Mouse (Mus musculus) myocyte (in vitro differentiated cells): ENCODE data around the gene Ppp1r36.

Experiments
- CEBPB ChIP-seq: IDR thresholded peaks from 2 replicates; pipeline ENCODE4 v1.6.1; 2011; ENCODE audit warnings: mild to moderate bottlenecking, moderate library complexity; ENCODE audit not compliant: poor library complexity, insufficient read depth, severe bottlenecking
- E2F4 ChIP-seq: IDR thresholded peaks from one replicate; pipeline ENCODE4 v1.6.1; 2011; ENCODE audit warnings: mild to moderate bottlenecking, control low read depth, moderate library complexity; ENCODE audit not compliant: insufficient read depth
- MAX ChIP-seq: IDR thresholded peaks from one replicate; pipeline ENCODE4 v1.6.1; 2011; ENCODE audit warnings: low read depth, mild to moderate bottlenecking, control low read depth
- MYOG ChIP-seq, 3 experiments: IDR thresholded peaks; one replicate each; pipeline ENCODE4 v1.6.1; 2011; ENCODE audit warnings: control low read depth in 2 of 3, low read depth in 2 of 3, mild to moderate bottlenecking in 2 of 3; ENCODE audit not compliant: insufficient read length in 2 of 3, control insufficient read depth in 1 of 3, insufficient read depth in 1 of 3
- POLR2A ChIP-seq: IDR thresholded peaks from one replicate; pipeline ENCODE4 v1.6.1; 2011; ENCODE audit warnings: low read depth, mild to moderate bottlenecking, control low read depth, moderate library complexity; ENCODE audit not compliant: insufficient read length
- POLR2AphosphoS2 ChIP-seq: IDR thresholded peaks from one replicate; pipeline ENCODE4 v1.6.1; 2011; ENCODE audit warnings: low read depth, control low read depth; ENCODE audit not compliant: insufficient read length
- REST ChIP-seq: IDR thresholded peaks from one replicate; pipeline ENCODE4 v1.6.1; 2011; ENCODE audit warnings: mild to moderate bottlenecking, control low read depth, moderate library complexity; ENCODE audit not compliant: insufficient read depth, insufficient read length
- TCF12 ChIP-seq: IDR thresholded peaks from one replicate; pipeline ENCODE4 v1.6.1; 2011; ENCODE audit warnings: mild to moderate bottlenecking, control low read depth; ENCODE audit not compliant: poor library complexity, insufficient read depth, severe bottlenecking
- TCF3 ChIP-seq: IDR thresholded peaks from one replicate; pipeline ENCODE4 v1.6.1; 2011; ENCODE audit warnings: low read depth, control low read depth; ENCODE audit not compliant: insufficient read length
- USF1 ChIP-seq: IDR thresholded peaks from one replicate; pipeline ENCODE4 v1.6.1; 2011; ENCODE audit warnings: low read depth, mild to moderate bottlenecking, control low read depth, moderate library complexity

- TF ChIP-seq TCF12 (no peak), POLR2A (no peak), POLR2AphosphoS2 (no peak), USF1 (no peak), E2F4 (no peak), MYOG (IDR thresholded peaks at IDR 0.05; ENCODE audit: control insufficient read depth in 1 of 3, insufficient read depth in 1 of 3, insufficient read length in 2 of 3, low read depth in 2 of 3) (no peak), REST (no peak), TCF3 (no peak), MAX (no peak), CEBPB (no peak)
Measured at GRCm38 (mm10) chr12:76377726-76378125, 39.6 kb upstream of the Ppp1r36 start.
